Mouse (Mus musculus) CH12.LX (cell line): ENCODE measurements around the gene Zfp273.

Experiments used
- CTCF ChIP-seq, 2 experiments: IDR thresholded peaks in 1 of 2; conservative IDR thresholded peaks in 1 of 2; 2 replicates each; pipeline ENCODE4 v1.5.1; 2011 to 2012; ENCODE audit warnings: low read depth in 2 of 2, low read length in 2 of 2, improper control_type of control experiment in 1 of 2, inconsistent platforms in 1 of 2, mild to moderate bottlenecking in 1 of 2, moderate library complexity in 1 of 2
- POLR2A ChIP-seq: IDR thresholded peaks from 2 replicates; pipeline ENCODE4 v1.6.1; 2011; ENCODE audit warnings: low read depth, mild to moderate bottlenecking, improper control_type of control experiment, low read length
- ZKSCAN1 ChIP-seq: IDR thresholded peaks from 2 replicates; pipeline ENCODE4 v1.6.1; 2012; ENCODE audit warnings: low read depth, inconsistent platforms, low read length, improper control_type of control experiment, borderline replicate concordance

DNA sequence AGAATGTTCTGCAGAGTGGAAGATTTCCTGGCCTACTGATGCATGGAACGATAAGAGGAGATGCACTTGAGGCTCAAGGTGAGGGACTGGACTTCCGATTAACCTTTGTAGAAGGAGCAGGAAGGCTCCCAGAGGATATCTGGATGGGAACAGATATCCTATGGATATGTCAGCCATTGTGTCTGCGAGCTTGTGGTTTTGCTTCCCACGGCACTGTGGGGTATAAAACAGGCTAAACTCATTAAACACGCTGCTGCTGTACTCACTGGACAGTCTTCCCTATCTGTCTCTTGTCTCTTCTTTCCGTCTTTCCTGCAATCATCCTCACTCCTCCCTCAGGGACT lies 30.2 kb downstream of the Zfp273 start:
- TF ChIP-seq CTCF (conservative IDR thresholded peaks at IDR 0.05 in 1 of 2, IDR thresholded peaks at IDR 0.05 in 1 of 2; ENCODE audit: low read depth in 2 of 2, low read length in 2 of 2) (no peak), POLR2A (no peak), ZKSCAN1 (no peak)
